Mouse (Mus musculus): ENCODE measurements around the gene Eif1ax.
"Not testable (repeated sequence)": the region's sequence is repeated elsewhere in the genome, so short reads cannot be mapped to it uniquely, and the experiment has no call there.

The Eif1ax gene

DNA sequence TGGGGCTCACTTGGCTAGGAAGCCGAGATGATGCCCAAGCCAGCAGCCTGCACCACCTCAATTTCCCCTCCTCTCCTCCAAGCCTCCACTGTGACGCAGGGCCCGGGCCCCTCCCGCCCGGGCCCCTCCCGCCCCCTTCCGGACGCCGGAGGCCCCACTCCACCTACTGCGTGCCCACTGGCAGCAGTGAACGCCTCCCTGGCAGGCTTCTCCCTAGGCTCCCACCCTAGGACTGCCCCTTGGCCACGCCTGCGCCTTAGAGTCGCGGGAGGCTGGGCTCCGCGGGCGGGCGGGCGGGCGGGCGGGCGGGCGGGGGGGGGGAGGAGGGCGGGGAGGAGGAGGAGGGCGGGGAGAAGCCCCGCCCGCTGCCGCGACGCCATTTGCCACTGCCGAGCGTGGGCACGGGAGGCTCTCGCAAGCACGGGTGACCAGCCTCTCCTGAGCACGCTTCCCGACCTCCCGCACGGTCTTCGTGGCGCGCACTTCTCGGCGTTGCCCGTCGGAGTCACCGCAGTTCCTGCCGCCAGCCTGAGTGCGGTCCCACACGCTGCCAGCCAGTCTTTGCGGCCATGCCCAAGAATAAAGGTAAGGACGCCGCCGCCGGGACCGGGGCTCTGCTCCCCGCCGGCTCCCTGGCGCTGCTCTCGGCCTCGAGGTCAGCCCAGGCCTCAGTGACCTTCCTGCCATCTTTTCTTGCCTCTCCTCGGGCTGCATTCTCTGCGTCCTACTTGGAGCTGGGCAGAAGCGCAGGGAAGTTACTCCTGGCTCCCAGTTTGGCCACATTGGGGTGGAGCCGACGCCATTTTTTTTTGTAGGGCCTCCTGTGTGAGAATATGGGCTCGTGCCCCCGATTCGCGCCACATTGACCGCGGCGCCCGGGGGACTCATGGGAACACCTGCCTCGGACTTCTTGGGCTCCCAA, at the start of gene Eif1ax:
Gene Eif1ax, plus strand, starts transcription at position 348 of the 922 bp plus-strand sequence.
- DNase-seq (ENCODE audit: low spot score in 2 of 2): peak; percentile 50 to 56

DNA sequence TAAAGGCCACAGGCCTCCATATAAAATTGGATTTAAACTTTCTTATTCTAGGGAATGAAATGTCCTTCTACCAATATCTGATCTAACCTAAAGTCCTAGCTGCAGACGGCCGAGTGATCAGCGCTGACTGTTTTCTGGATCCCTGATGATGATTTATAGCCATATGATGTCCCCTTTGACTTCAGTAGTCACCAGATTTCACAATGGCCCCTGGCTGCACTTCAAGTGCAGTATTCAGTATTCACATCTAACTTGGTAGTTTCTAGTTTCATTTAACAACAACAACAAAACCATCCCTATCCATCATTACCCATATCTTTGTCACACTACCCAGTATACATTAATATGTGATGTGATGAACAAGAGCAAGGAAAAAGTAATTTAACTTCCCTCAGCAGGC, 7.5 kb upstream of the Eif1ax start:
- no peak for DNase-seq (ENCODE audit: low spot score in 2 of 2)

DNA sequence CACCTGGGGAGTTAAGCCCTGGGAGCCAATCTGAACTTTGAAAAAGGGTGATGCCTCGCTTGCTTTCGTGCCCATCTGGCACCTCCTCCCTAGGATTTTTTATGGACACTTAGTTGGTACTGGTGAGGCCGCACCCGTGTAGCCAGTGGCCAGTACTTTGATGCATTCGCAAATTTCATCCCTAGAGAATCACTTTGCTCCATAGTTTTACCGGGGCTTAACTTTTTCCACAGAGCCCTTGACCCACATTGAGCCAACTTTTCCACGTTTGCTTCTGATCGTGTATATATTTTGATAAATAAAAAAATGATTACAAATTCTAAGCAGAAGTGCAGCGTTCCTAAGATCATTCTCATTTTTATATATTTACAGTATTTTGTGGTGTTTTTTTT, 771 bp downstream of the Eif1ax start:
- no peak for DNase-seq (ENCODE audit: low spot score in 2 of 2)

DNA sequence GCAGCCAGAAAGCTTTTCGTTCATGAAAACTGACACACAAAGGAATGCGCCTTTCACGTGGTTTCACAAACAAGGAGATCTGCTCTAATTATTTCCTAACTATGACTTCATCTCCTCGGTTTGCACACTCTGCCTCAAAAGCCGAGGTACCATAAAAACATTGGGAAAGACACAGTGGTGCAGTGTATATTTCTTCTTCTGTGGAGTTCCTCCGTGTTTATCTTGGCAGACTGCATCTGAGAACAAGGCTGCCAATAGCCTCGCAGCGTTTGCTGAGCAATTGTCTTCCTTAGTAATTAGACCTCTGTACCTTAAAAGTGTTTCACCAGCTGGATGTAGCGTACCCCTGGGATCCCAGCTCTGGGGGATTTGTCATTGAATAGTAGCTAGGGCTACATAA, 15.1 kb downstream of the Eif1ax start:
- DNase-seq (ENCODE audit: low spot score in 2 of 2): no peak

DNA sequence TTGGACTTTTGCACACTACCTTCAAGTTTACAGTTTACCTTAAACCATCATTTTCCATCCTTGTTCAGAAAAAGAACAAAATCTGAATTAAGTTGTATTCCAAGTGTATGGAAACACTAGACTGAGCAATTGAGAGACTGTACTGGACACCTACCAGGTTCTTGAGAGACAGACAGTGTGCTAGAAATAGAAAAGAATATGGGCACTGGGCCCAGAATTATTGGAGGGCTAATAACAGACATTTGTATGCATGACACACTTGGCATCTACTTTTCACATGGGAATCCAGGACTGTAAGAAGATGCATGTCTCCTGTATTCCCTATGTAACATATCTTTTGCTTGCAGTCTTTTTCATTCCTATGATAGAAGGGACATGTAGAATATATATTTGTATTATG, 17.0 kb downstream of the Eif1ax start:
- DNase-seq (ENCODE audit: low spot score in 2 of 2): no peak

DNA sequence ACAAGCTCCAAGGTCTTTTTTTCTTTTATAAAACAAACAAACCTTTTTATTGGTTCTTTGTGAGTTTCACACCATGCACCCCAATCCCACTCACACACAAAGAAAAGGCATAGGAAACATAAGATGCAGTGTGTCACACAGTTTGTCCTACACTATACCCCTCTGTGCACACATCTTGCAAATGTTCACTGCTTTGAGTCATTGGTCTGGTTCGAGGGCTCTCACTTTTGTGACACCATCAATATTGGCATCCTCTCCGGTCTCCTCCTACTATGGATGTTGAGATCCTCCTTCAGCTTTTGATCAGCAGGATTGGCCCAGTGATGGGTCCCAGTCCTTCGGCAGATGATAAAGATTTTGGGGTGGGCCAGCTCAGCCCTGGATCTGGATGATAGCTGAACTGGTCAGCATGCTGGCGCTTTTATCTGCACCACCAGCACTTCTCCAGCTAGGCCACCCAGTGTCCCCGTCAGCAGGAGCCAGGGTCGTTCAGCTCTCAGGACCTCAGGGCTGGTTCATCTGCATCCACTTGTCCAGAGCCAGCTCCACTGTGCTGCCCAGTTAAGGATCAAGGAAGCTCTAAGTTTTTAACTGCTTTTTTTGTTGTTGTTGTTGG, 18.5 kb downstream of the Eif1ax start:
- DNase-seq (ENCODE audit: low spot score in 2 of 2): no peak

DNA sequence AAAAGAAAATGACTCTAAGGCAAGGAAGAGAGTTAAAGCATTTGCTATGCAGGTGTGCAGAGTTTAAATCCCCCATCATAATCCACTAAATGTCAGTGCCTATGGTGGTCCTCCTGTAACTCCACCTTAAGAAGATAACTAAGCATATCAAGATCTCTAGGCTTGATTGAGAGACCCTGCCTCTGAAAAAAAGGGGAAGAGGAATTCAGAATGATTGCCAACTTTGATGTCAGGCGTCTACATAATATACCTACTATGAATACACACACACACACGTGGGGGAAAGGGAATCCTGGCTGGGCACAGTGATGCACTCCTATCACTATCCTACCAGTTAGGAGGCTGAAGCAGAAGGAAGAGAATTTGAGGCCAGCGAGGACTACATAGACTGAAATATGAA, 19.3 kb downstream of the Eif1ax start:
- no peak for DNase-seq (ENCODE audit: low spot score in 2 of 2)

DNA sequence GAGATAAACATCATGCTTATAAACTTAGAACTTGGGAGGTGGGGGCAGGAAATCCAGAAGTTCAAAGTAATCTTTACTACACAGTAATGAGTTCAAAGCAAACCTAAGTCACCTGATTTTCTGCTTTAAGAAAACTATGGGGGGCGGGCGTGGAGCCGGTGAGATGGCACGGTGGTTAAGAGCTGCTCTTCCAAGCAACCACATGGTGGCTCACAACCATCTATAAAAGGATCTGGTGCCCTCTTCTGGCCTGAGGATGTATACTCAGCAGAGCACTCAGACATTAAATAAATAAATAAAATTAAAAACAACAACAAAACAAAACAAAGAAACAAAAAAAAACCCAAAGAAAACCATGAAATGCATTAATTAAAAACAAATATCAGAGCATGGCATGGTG, 37.3 kb downstream of the Eif1ax start:
- DNase-seq (ENCODE audit: low spot score in 2 of 2): no peak

DNA sequence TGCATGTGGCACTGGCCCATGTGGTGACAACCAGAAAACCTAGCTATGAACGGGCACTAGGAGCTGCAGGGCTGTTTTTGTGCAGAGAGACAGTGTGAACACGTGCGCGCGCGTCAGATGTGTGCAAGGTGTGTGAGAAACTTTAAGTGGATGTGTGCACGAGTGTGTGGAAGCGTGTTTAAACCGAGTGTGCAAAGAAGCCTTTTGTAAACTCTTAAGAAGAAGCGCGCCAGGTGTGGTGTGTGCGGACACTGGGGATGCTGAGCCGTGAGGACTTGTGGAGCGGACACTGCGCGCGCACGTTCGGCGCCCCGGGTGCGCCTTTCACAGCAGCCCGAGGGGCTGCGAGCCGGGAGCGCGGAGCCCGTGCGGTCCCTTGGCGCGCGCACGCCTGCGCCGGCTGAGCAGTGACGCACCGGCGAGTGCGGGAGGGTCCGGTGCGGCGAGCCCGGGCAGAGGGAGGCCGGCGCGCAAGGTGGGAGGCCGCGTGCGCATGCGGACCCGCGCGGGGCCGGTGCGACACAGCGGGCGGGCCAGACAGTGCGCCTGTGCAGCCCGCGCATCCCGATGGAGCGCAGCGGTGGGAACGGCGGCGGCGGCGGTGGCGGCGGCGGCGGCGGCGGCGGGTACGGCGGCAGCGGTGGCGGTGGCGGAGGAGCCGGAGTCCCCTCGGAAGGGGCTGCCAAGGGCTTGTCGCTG, 42.3 kb downstream of the Eif1ax start, which contains the start of gene Map7d2:
Gene Map7d2, plus strand, starts transcription at position 443 of the 699 bp plus-strand sequence.
- DNase-seq (ENCODE audit: low spot score in 2 of 2): peak; percentile 23 to 45

DNA sequence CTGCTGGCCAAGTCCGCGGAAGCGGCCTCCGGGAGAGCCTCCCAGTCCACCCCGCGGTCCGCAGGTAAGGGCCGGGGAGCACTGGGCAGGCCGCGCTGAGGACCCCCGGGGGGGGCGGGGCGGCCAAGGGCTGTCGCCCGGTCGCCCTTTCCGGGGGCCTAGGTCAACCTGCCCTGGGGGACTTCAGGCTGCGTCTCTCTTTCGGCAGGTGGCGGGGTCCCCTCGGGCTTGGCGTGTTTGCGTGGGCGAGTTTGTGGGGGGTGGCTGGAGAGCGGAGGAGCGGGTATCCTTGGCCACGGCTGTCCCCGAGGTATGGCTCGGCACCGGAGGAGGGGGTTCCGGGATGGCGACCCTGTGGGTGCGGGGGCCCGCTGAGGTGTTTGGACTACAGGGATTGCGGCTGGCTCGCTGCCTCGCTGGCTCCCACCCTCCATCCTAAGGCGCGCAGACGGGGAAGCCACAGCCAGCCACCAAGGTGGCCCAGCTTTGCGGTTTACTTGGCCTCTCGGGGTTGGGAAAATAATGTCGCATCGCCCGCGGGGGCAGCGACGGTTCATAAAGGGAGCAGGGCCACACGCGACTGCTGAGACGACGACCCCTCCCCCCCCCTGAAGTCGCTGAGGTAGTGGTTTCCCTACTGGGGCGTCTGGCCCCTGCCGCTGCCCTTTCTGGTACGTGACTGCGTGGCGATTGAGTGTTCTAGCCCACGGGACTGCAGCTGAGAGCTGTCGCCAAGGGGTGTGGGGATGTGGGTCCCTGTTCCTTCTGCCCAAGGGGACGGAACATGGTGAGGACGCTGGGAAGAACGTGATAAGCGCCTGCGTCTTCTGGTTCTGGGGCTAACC, 43.1 kb downstream of the Eif1ax start:
- peak; percentile 13 to 17 for DNase-seq (ENCODE audit: low spot score in 2 of 2)

DNA sequence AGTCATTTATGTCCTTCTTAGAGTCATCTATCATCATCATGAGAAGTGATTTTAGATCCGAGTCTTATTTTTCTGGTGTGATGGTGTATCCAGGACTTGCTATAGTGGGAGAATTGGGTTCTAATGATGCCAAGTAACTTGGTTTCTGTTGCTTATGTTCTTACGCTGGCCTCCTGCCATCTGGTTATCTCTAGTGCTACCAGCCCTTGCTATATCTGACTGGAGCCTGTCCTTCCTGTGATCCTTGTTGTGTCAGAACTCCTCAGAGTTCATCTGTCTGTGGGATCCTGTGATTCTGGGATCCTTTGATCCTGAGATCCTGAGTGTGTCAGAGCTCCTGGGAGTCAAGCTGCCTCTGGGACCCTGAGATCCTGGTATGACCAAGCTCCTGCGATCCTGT, 58.5 kb downstream of the Eif1ax start:
- DNase-seq (ENCODE audit: low spot score in 2 of 2): not testable (repeated sequence)

All from frontal cortex, postnatal 10 days (tissue).